Mouse (Mus musculus): ENCODE measurements around the gene Rnaseh2c.
A peak's percentile ranks its signal among the peaks of the same experiment; 100 is the strongest.

Gene Rnaseh2c

DNA sequence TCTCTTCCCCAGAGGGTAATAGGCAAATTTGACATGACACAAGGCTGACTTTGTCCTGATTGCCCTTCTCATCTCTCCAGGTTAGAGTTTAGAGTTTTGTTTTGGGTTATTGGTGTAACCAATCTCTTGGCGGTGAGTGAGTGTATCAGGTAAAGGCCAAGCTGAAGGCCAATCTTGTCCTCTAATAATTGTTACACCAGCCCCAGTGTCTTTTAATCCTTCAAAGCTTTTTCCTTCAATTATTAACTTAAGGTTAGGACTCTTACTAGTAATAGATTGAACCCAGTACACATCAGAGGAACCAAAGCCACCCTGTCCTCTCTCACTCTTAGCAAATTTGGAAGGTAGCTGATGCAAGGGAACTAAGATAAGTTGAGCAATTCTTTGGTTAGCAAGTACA lies 26.3 kb upstream of the Rnaseh2c start:
- no peak for DNase-seq (ENCODE audit: low read depth)

GRCm38 (mm10) chr19:5579971-5580370 lies 21.7 kb upstream of the Rnaseh2c start:
- no peak for DNase-seq (ENCODE audit: low read depth)

- DNase-seq (ENCODE audit: low read depth): no peak
These were observed 20.9 kb upstream of the Rnaseh2c start for GRCm38 (mm10) chr19:5580776-5581175.

GRCm38 (mm10) chr19:5581995-5582394 lies 19.7 kb upstream of the Rnaseh2c start:
- DNase-seq (ENCODE audit: low read depth): no peak

DNA sequence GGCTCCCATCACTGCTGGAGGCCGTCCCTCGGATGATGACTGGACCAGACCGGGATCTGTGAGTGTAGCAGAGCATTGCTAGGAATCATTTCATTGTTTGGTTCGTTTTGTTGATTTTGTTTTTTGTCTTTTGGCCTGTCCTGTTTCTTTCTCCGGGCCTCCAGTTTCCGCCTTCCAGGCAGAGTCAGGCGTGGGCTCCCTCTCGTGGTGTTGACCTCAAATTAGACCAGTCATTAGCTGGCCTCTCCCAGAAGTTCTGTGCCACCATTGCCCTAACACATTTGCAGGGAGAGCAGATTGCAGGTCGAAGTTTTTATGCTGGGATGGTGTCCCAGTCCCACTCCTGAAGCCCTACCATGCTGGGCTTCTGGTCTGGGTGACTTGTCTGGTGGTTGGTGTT lies 12.5 kb upstream of the Rnaseh2c start:
- no peak for DNase-seq (ENCODE audit: low read depth)

GRCm38 (mm10) chr19:5591888-5592287 lies 9.8 kb upstream of the Rnaseh2c start:
- no peak for DNase-seq (ENCODE audit: low read depth)

GRCm38 (mm10) chr19:5599224-5599623 lies 2.4 kb upstream of the Rnaseh2c start:
- no peak for DNase-seq (ENCODE audit: low read depth)

- no peak for DNase-seq (ENCODE audit: low read depth)
These were observed 2.0 kb downstream of the Rnaseh2c start for GRCm38 (mm10) chr19:5603664-5604063.

DNA sequence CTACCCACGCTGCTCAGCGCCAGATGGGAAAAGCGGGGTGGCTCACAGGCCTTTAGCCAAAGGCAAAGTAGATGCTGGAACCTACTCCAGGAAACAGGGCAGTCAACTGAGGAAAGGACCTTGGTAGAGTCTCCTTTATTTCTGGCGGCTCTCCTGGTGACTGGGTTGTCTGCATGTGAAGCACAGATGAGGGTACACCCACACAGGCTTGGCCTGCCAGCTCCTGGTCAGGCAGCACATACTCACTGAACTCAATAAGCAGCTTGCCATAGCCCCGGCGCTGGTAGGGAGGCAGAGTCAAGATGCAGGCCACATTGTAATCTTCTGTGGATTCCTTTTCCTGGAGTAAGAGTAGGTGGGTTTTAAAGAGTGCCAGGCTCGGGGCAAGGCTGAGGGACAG lies 3.5 kb downstream of the Rnaseh2c start:
- no peak for DNase-seq (ENCODE audit: low read depth)

DNA sequence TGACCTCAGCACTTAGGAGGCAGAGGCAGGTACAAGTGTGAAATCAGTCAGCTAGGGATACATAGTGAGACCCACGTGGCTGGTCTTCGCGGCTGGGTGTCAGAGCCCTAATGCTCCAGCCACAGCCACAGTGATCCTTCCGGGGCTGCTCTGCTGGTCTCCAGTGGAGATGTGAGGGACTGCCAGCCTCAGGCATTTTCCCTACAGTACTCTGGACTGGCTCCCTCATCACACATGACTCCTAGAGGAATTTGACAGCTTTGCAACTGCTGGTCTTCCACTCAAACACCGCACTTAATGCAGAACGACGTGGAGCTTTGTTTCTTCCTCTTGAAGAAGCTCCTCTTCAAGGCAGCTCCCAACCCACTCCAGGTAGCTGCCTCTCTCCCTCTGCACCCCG lies 4.5 kb downstream of the Rnaseh2c start:
- no peak for DNase-seq (ENCODE audit: low read depth)

GRCm38 (mm10) chr19:5607705-5608410 lies 6.2 kb downstream of the Rnaseh2c start:
- no peak for DNase-seq (ENCODE audit: low read depth)

DNA sequence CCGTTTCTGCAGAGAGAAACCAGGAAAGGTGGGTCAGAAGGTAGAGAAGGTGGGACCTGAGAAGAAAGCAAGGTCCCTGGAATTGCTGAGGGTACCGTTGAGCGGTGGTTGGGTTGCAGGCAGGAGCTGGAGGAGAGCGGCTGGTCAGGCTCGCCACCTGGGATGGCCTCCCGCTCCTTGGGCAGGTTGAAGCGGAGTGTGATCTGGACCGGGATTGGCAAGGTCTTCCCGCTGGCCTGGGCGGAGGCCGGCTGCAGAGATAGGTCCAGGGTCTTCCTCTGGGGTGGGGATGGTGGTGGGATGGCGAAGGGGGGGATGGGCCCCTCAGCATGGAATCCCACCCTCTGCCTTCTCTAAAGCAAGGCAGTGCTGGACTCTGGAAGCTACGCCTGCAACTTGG lies 7.0 kb downstream of the Rnaseh2c start:
- DNase-seq (ENCODE audit: low read depth): no peak

- no peak for DNase-seq (ENCODE audit: low read depth)
These were observed 7.5 kb downstream of the Rnaseh2c start for GRCm38 (mm10) chr19:5609171-5609546.

GRCm38 (mm10) chr19:5609547-5610404 lies 8.1 kb downstream of the Rnaseh2c start, which contains the start of gene Kat5:
Gene Kat5 (minus strand): TSS chr19:5610237.
- DNase-seq (ENCODE audit: low read depth): peak; percentile 82

- no peak for DNase-seq (ENCODE audit: low read depth)
These were observed 10.3 kb downstream of the Rnaseh2c start for GRCm38 (mm10) chr19:5611973-5612372.

- no peak for DNase-seq (ENCODE audit: low read depth)
These were observed 11.2 kb downstream of the Rnaseh2c start for GRCm38 (mm10) chr19:5612762-5613411.

- DNase-seq (ENCODE audit: low read depth): no peak
These were observed 13.3 kb downstream of the Rnaseh2c start for GRCm38 (mm10) chr19:5614953-5615352.

DNA sequence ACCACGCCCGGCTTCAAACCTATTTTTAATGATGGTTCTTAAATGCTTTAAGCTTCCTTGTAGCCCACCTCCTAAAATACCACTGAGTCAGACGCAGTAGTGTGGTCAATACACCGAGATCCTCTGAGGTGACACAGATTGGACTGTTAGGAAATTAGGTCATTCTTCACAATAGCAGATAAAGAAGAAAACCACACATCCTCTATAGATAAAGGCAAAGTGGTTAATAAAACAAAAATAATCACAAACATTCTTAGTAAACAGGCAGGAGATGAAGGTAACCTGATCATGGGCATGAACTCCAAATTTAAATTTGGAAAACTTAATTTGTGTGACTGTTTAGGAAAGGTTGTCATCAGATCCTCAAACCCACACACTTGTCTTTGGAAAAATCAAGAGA lies 18.3 kb downstream of the Rnaseh2c start:
- no peak for DNase-seq (ENCODE audit: low read depth)

GRCm38 (mm10) chr19:5621884-5622283 lies 20.2 kb downstream of the Rnaseh2c start:
- DNase-seq (ENCODE audit: low read depth): no peak

DNA sequence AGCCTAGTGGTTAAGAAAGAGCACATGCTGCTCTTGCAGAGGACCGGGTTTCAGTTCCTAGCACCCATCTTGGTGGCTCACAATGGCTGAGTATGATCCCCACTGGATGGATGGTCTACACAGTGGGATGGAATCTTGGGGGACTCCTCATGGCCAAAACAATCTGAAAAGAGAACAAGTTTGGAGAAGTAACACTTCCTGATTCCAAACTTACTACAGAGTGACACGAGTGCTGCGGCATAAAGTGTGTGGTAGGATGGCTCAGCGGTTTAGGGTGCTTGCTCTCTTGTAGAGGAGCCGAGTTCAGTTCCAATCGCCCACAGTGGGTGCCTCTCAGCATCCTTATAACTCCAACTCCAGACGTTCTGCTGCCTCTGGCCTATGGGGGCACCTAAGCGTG lies 23.6 kb downstream of the Rnaseh2c start:
- DNase-seq (ENCODE audit: low read depth): no peak

DNA sequence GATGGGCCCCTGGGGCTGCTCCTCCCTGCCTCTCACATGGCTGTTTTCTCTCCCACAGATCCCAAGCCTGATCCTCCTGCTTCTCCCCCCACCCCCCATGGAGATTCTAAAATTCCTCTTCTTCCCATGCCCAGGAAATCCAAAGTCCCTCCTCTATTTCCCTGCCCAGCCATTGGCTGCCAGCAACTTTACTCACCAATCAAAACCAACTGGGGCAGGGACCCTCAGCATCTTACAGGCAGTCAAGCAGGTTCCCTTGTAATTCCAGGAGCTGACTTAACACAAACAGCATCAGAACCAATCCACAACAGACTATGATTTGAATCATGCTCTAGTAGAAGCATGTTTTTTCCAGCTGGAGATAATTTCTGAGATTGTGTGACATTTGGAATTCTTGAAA lies 28.2 kb downstream of the Rnaseh2c start:
- DNase-seq (ENCODE audit: low read depth): no peak

- DNase-seq (ENCODE audit: low read depth): no peak
These were observed 30.4 kb downstream of the Rnaseh2c start for GRCm38 (mm10) chr19:5632120-5632519.

DNA sequence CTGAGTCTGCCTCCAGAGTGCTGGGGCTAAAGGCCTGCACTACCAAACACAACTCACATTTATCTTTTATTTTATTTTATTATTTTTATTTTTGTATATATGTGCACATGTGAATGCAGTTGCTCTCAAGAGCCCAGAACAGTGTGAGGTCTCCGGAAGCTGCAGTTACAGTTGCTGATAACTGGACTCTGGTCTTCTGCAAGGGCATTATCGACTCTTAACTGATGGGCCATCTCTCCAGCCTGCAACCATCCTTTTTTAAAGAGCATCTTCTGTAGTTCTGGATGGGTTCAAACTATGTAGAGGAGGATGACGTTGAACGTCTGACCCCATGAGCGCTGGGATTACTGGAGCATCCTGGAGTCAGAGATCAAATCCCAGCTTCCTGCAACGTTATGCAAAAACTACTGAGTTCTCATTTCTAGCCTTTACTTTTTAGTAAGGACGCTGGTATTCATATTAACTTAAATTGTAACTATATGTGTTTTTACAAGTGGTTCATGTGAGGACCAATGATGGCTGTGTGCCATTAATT lies 34.4 kb downstream of the Rnaseh2c start:
- DNase-seq (ENCODE audit: low read depth): no peak
